Mouse (Mus musculus): ENCODE data around the gene Cep55. TPM values are rescaled to one million over a fixed set of nuclear protein-coding genes. Genes with fewer than 3 reads are reported as not detected.

Cep55 gene
- polyA plus RNA-seq (2014; fragmentation: Illumina TruSeq; extraction: RNeasy Lipid Tissue Mini Kit (QIAGEN cat#74804)), result 34.2 TPM

DNA sequence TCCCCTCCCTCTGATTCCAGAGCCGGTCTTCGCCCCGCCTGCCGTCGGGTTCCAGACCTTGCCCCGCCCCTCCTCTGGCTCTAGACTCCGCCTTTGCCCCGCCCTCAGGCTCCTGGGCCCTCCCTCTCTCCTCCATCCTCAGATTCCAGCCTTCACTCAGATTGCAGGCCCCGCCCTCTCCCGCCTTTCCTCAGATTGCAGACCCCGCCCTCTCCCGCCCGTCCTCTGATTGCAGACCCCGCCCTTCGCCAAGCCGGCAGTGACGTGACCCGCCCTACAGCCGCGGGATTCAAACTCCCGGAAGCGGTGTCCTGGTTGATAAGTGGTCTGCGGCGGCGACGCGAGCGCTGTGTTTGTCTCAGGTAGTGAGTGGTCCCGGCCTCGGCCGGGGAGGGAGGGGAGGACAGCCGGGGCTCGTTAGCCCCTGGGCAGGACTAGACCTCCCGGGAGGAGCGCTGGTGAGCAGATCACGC lies at the start of gene Cep55:
TSS of gene Cep55 (plus strand) at position 292 of the 473 bp plus-strand sequence.

GRCm38 (mm10) chr19:38043281-38043981 lies 11.4 kb upstream of the Cep55 start, which contains the start of gene Myof:
Gene Myof (minus strand): TSS chr19:38043577.

DNA sequence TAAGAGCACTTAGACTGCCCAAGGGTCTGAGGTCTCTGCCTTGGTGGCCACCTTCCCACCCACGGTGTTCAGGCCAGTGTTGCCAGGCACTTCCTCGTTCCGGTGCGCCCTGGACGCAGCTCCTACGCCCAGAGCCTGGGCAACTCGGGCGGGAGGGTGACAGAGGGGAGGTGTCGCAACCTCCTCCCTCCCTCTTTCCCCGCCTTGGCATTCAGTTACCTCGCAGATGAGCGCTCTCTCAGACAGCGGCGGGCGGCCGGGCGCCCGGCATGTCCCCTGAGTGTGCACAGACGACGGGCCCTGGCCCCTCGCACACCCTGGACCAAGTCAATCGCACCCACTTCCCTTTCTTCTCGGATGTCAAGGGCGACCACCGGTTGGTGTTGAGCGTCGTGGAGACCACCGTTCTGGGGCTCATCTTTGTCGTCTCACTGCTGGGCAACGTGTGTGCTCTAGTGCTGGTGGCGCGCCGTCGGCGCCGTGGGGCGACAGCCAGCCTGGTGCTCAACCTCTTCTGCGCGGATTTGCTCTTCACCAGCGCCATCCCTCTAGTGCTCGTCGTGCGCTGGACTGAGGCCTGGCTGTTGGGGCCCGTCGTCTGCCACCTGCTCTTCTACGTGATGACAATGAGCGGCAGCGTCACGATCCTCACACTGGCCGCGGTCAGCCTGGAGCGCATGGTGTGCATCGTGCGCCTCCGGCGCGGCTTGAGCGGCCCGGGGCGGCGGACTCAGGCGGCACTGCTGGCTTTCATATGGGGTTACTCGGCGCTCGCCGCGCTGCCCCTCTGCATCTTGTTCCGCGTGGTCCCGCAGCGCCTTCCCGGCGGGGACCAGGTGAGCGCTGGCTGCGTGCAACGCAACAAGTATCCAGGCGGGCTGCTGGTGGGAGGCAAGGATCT lies 42.3 kb downstream of the Cep55 start, which contains the start of gene Ffar4:
TSS of gene Ffar4 (plus strand) at position 214 of the 901 bp plus-strand sequence.

Other genes starting within 250 kb of the Cep55 start
- gene Myof, start 11.4 kb upstream of the Cep55 start, polyA plus RNA-seq (2014; fragmentation: Illumina TruSeq; extraction: RNeasy Lipid Tissue Mini Kit (QIAGEN cat#74804)), result 93.1 TPM
- gene Ffar4, start 42.1 kb downstream of the Cep55 start, polyA plus RNA-seq (2014; fragmentation: Illumina TruSeq; extraction: RNeasy Lipid Tissue Mini Kit (QIAGEN cat#74804)), result not detected
- gene Rbp4, start 70.3 kb downstream of the Cep55 start, polyA plus RNA-seq (2014; fragmentation: Illumina TruSeq; extraction: RNeasy Lipid Tissue Mini Kit (QIAGEN cat#74804)), result 11.9 TPM
- not detected for gene Pde6c, start 77.8 kb downstream of the Cep55 start, polyA plus RNA-seq (2014; fragmentation: Illumina TruSeq; extraction: RNeasy Lipid Tissue Mini Kit (QIAGEN cat#74804))
- 66.2 TPM for gene Fra10ac1, start 169.1 kb downstream of the Cep55 start, polyA plus RNA-seq (2014; fragmentation: Illumina TruSeq; extraction: RNeasy Lipid Tissue Mini Kit (QIAGEN cat#74804))
- gene Lgi1, start 209.5 kb downstream of the Cep55 start, polyA plus RNA-seq (2014; fragmentation: Illumina TruSeq; extraction: RNeasy Lipid Tissue Mini Kit (QIAGEN cat#74804)), result 1.2 TPM

Data from ovary, adult 10 weeks (tissue).